Mouse (Mus musculus) ES-Bruce4 (cell line): Measurements from ENCODE around the gene Mapk8.

ENCODE experiments used
- CTCF ChIP-seq: IDR thresholded peaks from one replicate; pipeline ENCODE4 v1.8.1; 2011; ENCODE audit warnings: low read depth, low read length
- POLR2A ChIP-seq: IDR thresholded peaks from one replicate; pipeline ENCODE4 v1.8.1; 2011; ENCODE audit warnings: low read length; ENCODE audit not compliant: insufficient read depth

DNA sequence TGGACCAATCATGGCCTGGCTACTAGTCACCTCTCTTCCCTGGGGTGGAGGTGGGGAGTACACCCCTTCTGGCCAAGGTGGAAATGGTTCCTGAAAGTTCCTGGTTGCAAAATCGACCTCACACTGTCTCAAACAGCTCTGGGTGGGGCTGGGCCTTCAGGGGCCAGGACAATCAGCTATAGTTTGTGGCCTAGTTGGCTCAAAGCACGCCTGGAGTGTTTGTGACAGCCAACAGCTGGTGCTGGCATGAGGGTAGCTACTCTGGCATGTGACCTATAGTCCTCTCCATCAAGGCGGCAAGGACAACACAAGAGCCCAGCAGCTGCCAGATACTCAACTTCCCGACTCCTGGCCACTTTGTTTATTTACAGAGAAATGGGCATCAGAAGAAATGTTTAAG is 99.2 kb downstream of the Mapk8 start:
- TF ChIP-seq CTCF (no peak), POLR2A (no peak)
